Mouse (Mus musculus) ES-Bruce4 (cell line): ENCODE measurements at regions not wholly inside any gene's neighbourhood (a gene's known extent, or its start where the extent isn't known, plus 50 kb on each side); places are given as distances from the start of the nearest gene placed in this dataset.

ENCODE experiments used
- CTCF ChIP-seq: IDR thresholded peaks from one replicate; pipeline ENCODE4 v1.8.1; 2011; ENCODE audit warnings: low read depth, low read length
- POLR2A ChIP-seq: IDR thresholded peaks from one replicate; pipeline ENCODE4 v1.8.1; 2011; ENCODE audit warnings: low read length; ENCODE audit not compliant: insufficient read depth

- TF ChIP-seq CTCF = no peak
- no peak for TF ChIP-seq POLR2A
Observed at GRCm38 (mm10) chr13:44356981-44357380, 372.3 kb upstream of the Jarid2 start.
